Mouse (Mus musculus): ENCODE measurements around the gene Klf11. TPM values are rescaled to one million over a fixed set of nuclear protein-coding genes. Genes with fewer than 3 reads are reported as not detected.

Gene Klf11
- polyA plus RNA-seq, 1 experiment: 6.7 TPM

GRCm38 (mm10) chr12:24680492-24681285, 29.6 kb downstream of the Klf11 start:
- H3K4me3 ChIP-seq (ENCODE audit: insufficient read depth, low read length): no peak overlapping the region; the same call in 1 of the 2 replicates

DNA sequence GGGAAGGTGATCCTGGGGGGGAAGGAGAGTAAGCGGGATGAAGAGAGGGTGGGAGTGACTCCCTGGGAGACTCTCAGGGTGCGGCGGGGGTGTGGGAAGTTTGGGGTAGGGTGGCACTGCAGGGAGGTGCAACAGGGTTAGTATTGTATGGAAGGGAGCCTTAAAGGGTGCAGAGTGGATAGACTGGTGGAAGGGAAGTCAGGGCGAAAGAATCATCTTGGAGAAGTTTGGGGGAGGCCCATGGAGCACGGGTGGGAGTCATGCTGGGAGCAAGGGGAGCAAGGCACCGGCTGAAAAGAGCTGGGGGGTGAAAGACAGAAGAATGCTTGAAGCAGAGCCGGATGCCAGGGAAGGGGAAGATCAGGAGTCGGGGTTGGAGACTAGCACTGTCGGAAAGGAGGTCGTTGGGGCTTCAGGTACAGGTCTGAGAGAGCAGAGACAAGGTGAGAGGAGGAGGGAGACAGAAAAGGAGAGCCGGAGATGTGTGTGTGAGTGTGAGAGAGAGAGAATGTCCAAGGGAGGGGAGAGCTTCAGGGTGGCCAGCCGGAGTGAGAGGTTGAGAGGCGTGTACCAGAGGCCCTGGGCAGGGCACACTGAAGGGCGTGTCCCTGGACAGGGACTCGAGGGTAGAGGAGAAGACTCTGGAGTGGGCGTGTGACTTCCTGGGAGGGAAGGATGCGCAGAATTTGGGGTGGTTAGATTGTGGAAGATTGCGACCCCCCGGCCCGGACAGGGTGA, 30.4 kb downstream of the Klf11 start, which contains the start of gene Cys1:
TSS of gene Cys1 (minus strand) at position 528 of the 738 bp plus-strand sequence.
- H3K4me1 ChIP-seq (ENCODE audit: control insufficient read depth, insufficient read depth, low read length): no peaks in the 10 kb centered on the region
- no peak within 1 kb of the TSS for H3K27ac ChIP-seq (ENCODE audit: insufficient read depth, low read depth, low read length)
- no peak within 1 kb of the TSS; the same call in 1 of the 2 replicates for H3K4me3 ChIP-seq (ENCODE audit: insufficient read depth, low read length)
- TF ChIP-seq POLR2A (IDR thresholded peaks at IDR 0.05; ENCODE audit: borderline replicate concordance, low read depth, low read length): no peak
- TF ChIP-seq CTCF (IDR thresholded peaks at IDR 0.05; ENCODE audit: low read depth, low read length): no peak

More at GRCm38 (mm10) chr12:24680492-24681285, 29.6 kb downstream of the Klf11 start:
- no peaks in the 10 kb centered on the region for H3K4me1 ChIP-seq (ENCODE audit: control insufficient read depth, insufficient read depth, low read length)
- TF ChIP-seq POLR2A (IDR thresholded peaks at IDR 0.05; ENCODE audit: borderline replicate concordance, low read depth, low read length) (no peak), CTCF (IDR thresholded peaks at IDR 0.05; ENCODE audit: low read depth, low read length) (no peak)
- no peak overlapping the region for H3K27ac ChIP-seq (ENCODE audit: insufficient read depth, low read depth, low read length)

DNA sequence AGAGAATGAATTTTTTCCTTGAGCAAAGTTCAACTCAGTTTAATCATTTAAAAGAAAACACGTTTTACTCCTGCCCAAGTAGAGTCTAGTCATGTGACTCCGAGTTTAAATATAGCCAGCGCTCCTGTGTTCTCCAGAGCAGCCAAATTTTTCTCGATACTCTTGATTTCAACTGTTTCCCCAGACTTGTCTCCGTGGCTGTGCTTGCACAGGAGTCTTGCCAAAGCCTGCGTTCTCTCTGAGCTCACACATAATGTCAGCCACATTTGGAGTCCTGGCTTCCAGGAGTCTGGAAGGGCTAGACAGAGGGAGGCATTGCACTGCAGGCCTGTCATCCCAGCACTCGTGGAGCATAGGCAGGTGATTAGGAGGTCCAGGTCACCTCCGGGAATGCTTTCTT, 31.5 kb downstream of the Klf11 start:
- no peaks in the 10 kb centered on the region for H3K4me1 ChIP-seq (ENCODE audit: control insufficient read depth, insufficient read depth, low read length)
- H3K4me3 ChIP-seq (ENCODE audit: insufficient read depth, low read length): no peak overlapping the region
- no peak overlapping the region for H3K27ac ChIP-seq (ENCODE audit: insufficient read depth, low read depth, low read length)
- TF ChIP-seq CTCF (IDR thresholded peaks at IDR 0.05; ENCODE audit: low read depth, low read length) (no peak), POLR2A (IDR thresholded peaks at IDR 0.05; ENCODE audit: borderline replicate concordance, low read depth, low read length) (no peak)

GRCm38 (mm10) chr12:24683461-24683860, 32.4 kb downstream of the Klf11 start:
- no peak for TF ChIP-seq CTCF (IDR thresholded peaks at IDR 0.05; ENCODE audit: low read depth, low read length)
- TF ChIP-seq POLR2A (IDR thresholded peaks at IDR 0.05; ENCODE audit: borderline replicate concordance, low read depth, low read length): no peak
- H3K27ac ChIP-seq (ENCODE audit: insufficient read depth, low read depth, low read length): no peak overlapping the region
- no peak overlapping the region for H3K4me3 ChIP-seq (ENCODE audit: insufficient read depth, low read length)
- H3K4me1 ChIP-seq (ENCODE audit: control insufficient read depth, insufficient read depth, low read length): no peaks in the 10 kb centered on the region

- TF ChIP-seq POLR2A (IDR thresholded peaks at IDR 0.05; ENCODE audit: borderline replicate concordance, low read depth, low read length) (no peak), CTCF (IDR thresholded peaks at IDR 0.05; ENCODE audit: low read depth, low read length) (no peak)
- H3K4me3 ChIP-seq (ENCODE audit: insufficient read depth, low read length): no peak overlapping the region
- no peak overlapping the region for H3K27ac ChIP-seq (ENCODE audit: insufficient read depth, low read depth, low read length)
- no peaks in the 10 kb centered on the region for H3K4me1 ChIP-seq (ENCODE audit: control insufficient read depth, insufficient read depth, low read length)
Measured at GRCm38 (mm10) chr12:24686038-24686695, 35.1 kb downstream of the Klf11 start.

- Histone ChIP-seq H3K4me3 (ENCODE audit: insufficient read depth, low read length) (no peak overlapping the region), H3K27ac (ENCODE audit: insufficient read depth, low read depth, low read length) (no peak overlapping the region), H3K4me1 (ENCODE audit: control insufficient read depth, insufficient read depth, low read length) (no peaks in the 10 kb centered on the region)
- no peak for TF ChIP-seq POLR2A (IDR thresholded peaks at IDR 0.05; ENCODE audit: borderline replicate concordance, low read depth, low read length)
- TF ChIP-seq CTCF (IDR thresholded peaks at IDR 0.05; ENCODE audit: low read depth, low read length): no peak
Measured at GRCm38 (mm10) chr12:24686696-24687346, 35.7 kb downstream of the Klf11 start.

DNA sequence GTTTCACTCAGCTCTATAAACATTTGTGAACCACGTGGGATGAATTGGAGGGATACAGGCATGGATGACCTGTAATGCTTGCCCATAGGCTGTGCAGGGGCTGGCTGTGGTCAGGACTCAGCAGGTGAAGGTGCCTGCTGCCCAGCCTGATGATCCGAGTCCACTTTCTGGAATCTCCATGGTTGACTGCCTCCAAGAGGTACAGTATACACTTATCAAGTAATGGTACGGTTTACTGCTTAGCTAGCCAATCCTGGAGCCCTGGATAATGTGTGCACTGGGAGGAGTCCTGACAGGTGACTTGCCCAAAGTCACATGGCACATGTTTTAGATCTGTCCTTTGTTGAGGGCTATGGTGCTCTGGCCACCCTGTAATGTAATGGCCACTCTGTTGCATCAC, 39.3 kb downstream of the Klf11 start:
- TF ChIP-seq CTCF (IDR thresholded peaks at IDR 0.05; ENCODE audit: low read depth, low read length) (no peak), POLR2A (IDR thresholded peaks at IDR 0.05; ENCODE audit: borderline replicate concordance, low read depth, low read length) (no peak)
- no peak overlapping the region for H3K4me3 ChIP-seq (ENCODE audit: insufficient read depth, low read length)
- no peak overlapping the region for H3K27ac ChIP-seq (ENCODE audit: insufficient read depth, low read depth, low read length)

DNA sequence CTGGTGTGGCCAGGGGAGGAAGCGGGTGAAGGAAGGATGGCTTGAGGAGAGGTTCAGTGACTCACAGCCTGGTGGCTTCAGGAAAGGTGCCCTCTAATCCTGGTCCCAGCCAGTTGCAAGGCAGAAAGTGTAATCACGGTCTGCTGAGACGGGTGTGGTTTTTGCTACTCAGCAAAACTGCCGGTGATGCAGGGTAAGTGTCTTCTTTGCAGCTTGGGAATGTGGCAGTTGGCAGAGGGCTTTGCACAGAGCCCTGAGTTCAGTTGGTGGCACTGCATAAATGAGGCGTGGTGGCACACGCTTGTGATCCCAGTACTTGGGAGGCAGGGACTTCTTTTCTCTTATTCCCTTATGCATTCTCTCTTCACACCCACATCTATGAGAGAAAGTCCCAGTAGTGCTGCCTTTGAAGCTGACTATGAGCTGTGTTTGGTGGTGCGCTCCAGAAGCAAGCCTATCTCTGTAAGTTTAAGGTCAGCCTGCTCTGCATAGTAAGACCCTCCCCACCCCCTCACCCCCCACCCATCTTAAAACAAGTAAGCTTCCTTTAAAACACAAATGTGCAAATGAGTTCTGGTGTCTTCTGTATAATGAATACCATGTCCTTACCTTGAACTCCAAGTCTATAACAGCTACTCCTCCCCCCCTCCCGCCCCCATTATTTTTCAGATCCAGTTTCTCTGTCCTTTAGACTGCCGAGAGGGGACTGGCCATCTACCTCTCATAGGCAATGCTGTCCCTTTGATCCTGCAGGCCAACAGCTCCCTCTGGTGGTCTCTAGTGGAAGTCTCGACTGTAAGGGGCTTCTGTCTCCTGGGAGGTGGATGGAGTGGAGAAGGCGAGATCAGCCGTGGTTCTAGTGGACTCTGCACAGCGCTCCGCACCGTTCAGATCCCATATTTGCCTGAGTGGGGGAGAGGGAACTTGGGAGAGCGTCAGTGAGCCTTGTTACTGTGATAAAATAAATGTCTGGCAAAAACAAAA, 45.7 kb downstream of the Klf11 start:
- H3K4me1 ChIP-seq (ENCODE audit: control insufficient read depth, insufficient read depth, low read length): no peaks in the 10 kb centered on the region
- no peak overlapping the region for H3K4me3 ChIP-seq (ENCODE audit: insufficient read depth, low read length)
- TF ChIP-seq CTCF (IDR thresholded peaks at IDR 0.05; ENCODE audit: low read depth, low read length): peak; percentile 87
- TF ChIP-seq POLR2A (IDR thresholded peaks at IDR 0.05; ENCODE audit: borderline replicate concordance, low read depth, low read length): no peak
- H3K27ac ChIP-seq (ENCODE audit: insufficient read depth, low read depth, low read length): no peak overlapping the region

More for the DNA sequence above, 39.3 kb downstream of the Klf11 start:
- no peaks in the 10 kb centered on the region for H3K4me1 ChIP-seq (ENCODE audit: control insufficient read depth, insufficient read depth, low read length)

All from bone marrow macrophage, adult 2 months (primary cell).